Mouse (Mus musculus) megakaryocyte, embryonic 14.5 days (primary cell): ENCODE measurements around the gene Nid1.
"Not testable (repeated sequence)": the region's sequence is repeated elsewhere in the genome, so short reads cannot be mapped to it uniquely, and the experiment has no call there.

Experiments used
- FLI1 ChIP-seq: IDR thresholded peaks from 2 replicates; pipeline ENCODE4 v1.6.1; 2012; ENCODE audit warnings: low read length, inconsistent platforms, mixed read lengths
- GATA1 ChIP-seq: IDR thresholded peaks from 3 replicates; pipeline ENCODE4 v1.6.1; 2012; ENCODE audit warnings: mixed read lengths, low read length, inconsistent platforms, borderline replicate concordance

- not testable (repeated sequence) for TF ChIP-seq GATA1, FLI1
Observed at GRCm38 (mm10) chr13:13474464-13474863, 37.1 kb downstream of the Nid1 start.
